Mouse (Mus musculus): ENCODE results near the gene Alyref. TPM values are rescaled to one million over a fixed set of nuclear protein-coding genes. Genes with fewer than 3 reads are reported as not detected.
A peak's percentile ranks its signal among the peaks of the same experiment; 100 is the strongest.

The Alyref gene
- polyA plus RNA-seq, 1 experiment from 2014 or later: 282 TPM

DNA sequence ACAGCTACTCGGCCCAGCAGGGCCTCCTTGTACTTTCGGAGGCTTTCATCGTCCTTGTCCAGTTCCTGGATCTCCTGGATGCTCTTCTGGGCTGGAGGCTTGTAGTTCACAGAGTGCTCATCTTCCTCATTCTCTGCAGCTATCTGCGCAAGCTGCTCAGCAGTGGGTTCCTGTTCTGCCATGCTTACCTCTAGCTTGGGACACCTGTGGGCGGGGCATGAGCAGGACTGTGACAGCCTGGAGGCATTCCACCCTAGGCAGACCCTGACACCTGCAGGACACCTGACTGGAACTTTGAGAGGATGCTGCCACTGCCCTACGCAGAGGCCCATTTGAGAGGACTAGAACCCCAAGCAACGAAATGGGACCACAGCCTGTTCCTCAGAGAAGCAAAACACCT, 18.0 kb downstream of the Alyref start:
- peaks cover 30% of the 10 kb centered on the region for H3K36me3 ChIP-seq (ENCODE audit: control insufficient read depth, insufficient read depth, low read length)
- peak overlapping the region; percentile 94 for H3K9ac ChIP-seq (replicated peaks; ENCODE audit: low read length)
- no peak for DNase-seq
- no peaks in the 10 kb centered on the region for H3K9me3 ChIP-seq (ENCODE audit: control insufficient read depth, low read length)
- H3K4me3 ChIP-seq (replicated peaks; ENCODE audit: low read depth, low read length): peak overlapping the region; percentile 79
- ATAC-seq (ENCODE audit: low FRiP score, low TSS enrichment): no peak
- H3K4me2 ChIP-seq (ENCODE audit: low read length): peak overlapping the region; percentile 91
- peaks cover 21% of the 10 kb centered on the region for H3K4me1 ChIP-seq (ENCODE audit: control insufficient read depth, insufficient read depth, low read length)
- 67% methylated on average over 7 of the region's 7 CpGs for WGBS
- H3K27ac ChIP-seq (replicated peaks; ENCODE audit: low read depth, low read length): peak overlapping the region; percentile 97
- H3K27me3 ChIP-seq (ENCODE audit: control insufficient read depth, insufficient read depth, low read length): no peaks in the 10 kb centered on the region

- H3K4me2 ChIP-seq (ENCODE audit: low read length): peak overlapping the region; percentile 91
- peaks cover 21% of the 10 kb centered on the region for H3K4me1 ChIP-seq (ENCODE audit: control insufficient read depth, insufficient read depth, low read length)
- H3K9me3 ChIP-seq (ENCODE audit: control insufficient read depth, low read length): no peaks in the 10 kb centered on the region
- H3K27me3 ChIP-seq (ENCODE audit: control insufficient read depth, insufficient read depth, low read length): no peaks in the 10 kb centered on the region
- DNase-seq: peak; percentile 87
- WGBS: 65% methylated on average over 15 of the region's 15 CpGs
- peak overlapping the region; percentile 79 for H3K4me3 ChIP-seq (replicated peaks; ENCODE audit: low read depth, low read length)
- no peak for ATAC-seq (ENCODE audit: low FRiP score, low TSS enrichment)
- peak overlapping the region; percentile 97; the same call in 1 of the 2 replicates for H3K27ac ChIP-seq (replicated peaks; ENCODE audit: low read depth, low read length)
- H3K36me3 ChIP-seq (ENCODE audit: control insufficient read depth, insufficient read depth, low read length): peaks cover 27% of the 10 kb centered on the region
- H3K9ac ChIP-seq (replicated peaks; ENCODE audit: low read length): peak overlapping the region; percentile 94
These were observed 18.7 kb downstream of the Alyref start for GRCm38 (mm10) chr11:120579316-120580107.

DNA sequence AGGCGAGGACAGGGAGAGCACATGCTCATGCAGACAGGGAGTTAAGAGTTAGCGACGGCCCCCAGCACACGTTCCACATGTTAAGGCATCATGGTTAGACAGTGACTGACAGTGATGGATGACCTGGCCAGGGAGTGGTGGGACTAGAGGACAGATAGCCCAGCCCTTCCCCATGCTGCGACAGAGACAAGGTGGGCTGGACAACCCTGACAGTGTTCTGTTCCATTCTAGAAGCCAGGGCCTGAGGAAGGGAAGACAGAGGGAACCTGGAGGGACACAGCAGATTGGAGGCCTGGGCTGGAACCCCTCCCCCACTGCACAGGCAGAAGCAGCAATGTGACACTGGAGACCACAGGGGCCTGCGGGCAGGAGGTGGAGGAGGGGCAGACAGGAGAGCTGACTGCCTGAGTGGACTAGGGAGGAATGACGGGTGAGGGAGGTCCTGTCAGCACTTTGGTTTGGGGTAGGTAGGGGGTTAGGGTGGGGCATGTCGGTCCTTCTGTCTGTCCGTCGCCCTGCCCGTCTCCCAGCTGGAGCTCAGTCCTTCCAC, 19.4 kb downstream of the Alyref start:
- WGBS: 90% methylated on average over 11 of the region's 11 CpGs
- peaks cover 21% of the 10 kb centered on the region for H3K4me1 ChIP-seq (ENCODE audit: control insufficient read depth, insufficient read depth, low read length)
- ATAC-seq (ENCODE audit: low FRiP score, low TSS enrichment): no peak
- no peak overlapping the region for H3K4me2 ChIP-seq (ENCODE audit: low read length)
- H3K27me3 ChIP-seq (ENCODE audit: control insufficient read depth, insufficient read depth, low read length): no peaks in the 10 kb centered on the region
- H3K9ac ChIP-seq (replicated peaks; ENCODE audit: low read length): no peak overlapping the region
- H3K4me3 ChIP-seq (replicated peaks; ENCODE audit: low read depth, low read length): no peak overlapping the region
- no peaks in the 10 kb centered on the region for H3K9me3 ChIP-seq (ENCODE audit: control insufficient read depth, low read length)
- H3K27ac ChIP-seq (replicated peaks; ENCODE audit: low read depth, low read length): no peak overlapping the region
- H3K36me3 ChIP-seq (ENCODE audit: control insufficient read depth, insufficient read depth, low read length): peaks cover 27% of the 10 kb centered on the region
- DNase-seq: no peak

DNA sequence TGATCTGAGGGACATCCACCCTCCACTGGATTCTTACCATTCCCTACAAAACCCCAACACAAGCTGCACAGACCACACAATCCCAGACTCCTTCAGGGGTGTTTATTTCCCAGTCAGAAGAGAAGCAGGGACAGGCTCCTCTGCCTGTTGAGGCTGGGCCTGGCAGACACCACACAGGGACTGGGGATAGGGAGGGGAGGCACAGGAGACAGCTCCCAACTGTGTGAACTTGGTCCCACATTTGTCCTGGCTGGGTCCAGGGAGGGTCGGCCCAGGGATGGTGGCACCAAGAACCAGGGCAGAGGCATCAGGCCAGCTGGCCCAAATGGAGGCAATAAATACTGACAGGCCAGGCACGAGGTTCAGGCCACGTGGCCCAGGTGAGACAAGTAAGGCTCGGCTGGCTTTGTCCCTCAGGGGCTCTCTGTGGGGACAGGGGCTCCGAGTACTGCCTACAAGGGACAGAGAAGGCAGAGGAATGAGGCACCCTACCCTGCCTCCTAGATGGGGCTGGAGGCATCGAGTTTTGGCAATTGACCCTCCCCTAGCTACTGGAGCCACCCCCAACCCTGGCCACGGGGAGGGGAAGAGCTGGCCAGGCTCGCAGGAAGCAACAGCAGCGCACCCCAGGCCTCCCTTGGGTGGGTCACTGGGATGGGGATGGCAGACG, 20.0 kb downstream of the Alyref start:
- 88% methylated on average over 10 of the region's 10 CpGs for WGBS
- no peaks in the 10 kb centered on the region for H3K27me3 ChIP-seq (ENCODE audit: control insufficient read depth, insufficient read depth, low read length)
- H3K4me1 ChIP-seq (ENCODE audit: control insufficient read depth, insufficient read depth, low read length): peaks cover 21% of the 10 kb centered on the region
- H3K4me3 ChIP-seq (replicated peaks; ENCODE audit: low read depth, low read length): no peak overlapping the region
- H3K4me2 ChIP-seq (ENCODE audit: low read length): no peak overlapping the region
- peaks cover 27% of the 10 kb centered on the region for H3K36me3 ChIP-seq (ENCODE audit: control insufficient read depth, insufficient read depth, low read length)
- no peak overlapping the region for H3K9ac ChIP-seq (replicated peaks; ENCODE audit: low read length)
- no peak overlapping the region for H3K27ac ChIP-seq (replicated peaks; ENCODE audit: low read depth, low read length)
- no peaks in the 10 kb centered on the region for H3K9me3 ChIP-seq (ENCODE audit: control insufficient read depth, low read length)
- DNase-seq: no peak
- no peak for ATAC-seq (ENCODE audit: low FRiP score, low TSS enrichment)

GRCm38 (mm10) chr11:120577211-120578023, 20.7 kb downstream of the Alyref start:
- no peak overlapping the region for H3K4me2 ChIP-seq (ENCODE audit: low read length)
- H3K4me3 ChIP-seq (replicated peaks; ENCODE audit: low read depth, low read length): no peak overlapping the region
- H3K9ac ChIP-seq (replicated peaks; ENCODE audit: low read length): no peak overlapping the region
- no peak overlapping the region for H3K27ac ChIP-seq (replicated peaks; ENCODE audit: low read depth, low read length)
- H3K4me1 ChIP-seq (ENCODE audit: control insufficient read depth, insufficient read depth, low read length): peaks cover 21% of the 10 kb centered on the region
- ATAC-seq (ENCODE audit: low FRiP score, low TSS enrichment) (no peak), DNase-seq (peak; percentile 43)
- 75% methylated on average over 7 of the region's 7 CpGs for WGBS
- H3K9me3 ChIP-seq (ENCODE audit: control insufficient read depth, low read length): no peaks in the 10 kb centered on the region
- peaks cover 27% of the 10 kb centered on the region for H3K36me3 ChIP-seq (ENCODE audit: control insufficient read depth, insufficient read depth, low read length)
- H3K27me3 ChIP-seq (ENCODE audit: control insufficient read depth, insufficient read depth, low read length): no peaks in the 10 kb centered on the region

- ATAC-seq (ENCODE audit: low FRiP score, low TSS enrichment) (no peak), DNase-seq (no peak)
- no peak overlapping the region for H3K27ac ChIP-seq (replicated peaks; ENCODE audit: low read depth, low read length)
- H3K4me2 ChIP-seq (ENCODE audit: low read length): no peak overlapping the region
- no peaks in the 10 kb centered on the region for H3K27me3 ChIP-seq (ENCODE audit: control insufficient read depth, insufficient read depth, low read length)
- WGBS: 88% methylated on average over 3 of the region's 3 CpGs
- H3K4me1 ChIP-seq (ENCODE audit: control insufficient read depth, insufficient read depth, low read length): peaks cover 20% of the 10 kb centered on the region
- H3K36me3 ChIP-seq (ENCODE audit: control insufficient read depth, insufficient read depth, low read length): peaks cover 30% of the 10 kb centered on the region
- no peak overlapping the region for H3K9ac ChIP-seq (replicated peaks; ENCODE audit: low read length)
- H3K9me3 ChIP-seq (ENCODE audit: control insufficient read depth, low read length): no peaks in the 10 kb centered on the region
- H3K4me3 ChIP-seq (replicated peaks; ENCODE audit: low read depth, low read length): no peak overlapping the region
These were observed 21.7 kb downstream of the Alyref start for GRCm38 (mm10) chr11:120576365-120576981.

GRCm38 (mm10) chr11:120575940-120576339, 22.2 kb downstream of the Alyref start:
- Histone ChIP-seq H3K27me3 (ENCODE audit: control insufficient read depth, insufficient read depth, low read length) (no peaks in the 10 kb centered on the region), H3K4me2 (ENCODE audit: low read length) (no peak overlapping the region), H3K4me1 (ENCODE audit: control insufficient read depth, insufficient read depth, low read length) (peaks cover 25% of the 10 kb centered on the region), H3K36me3 (ENCODE audit: control insufficient read depth, insufficient read depth, low read length) (peaks cover 35% of the 10 kb centered on the region), H3K27ac (replicated peaks; ENCODE audit: low read depth, low read length) (no peak overlapping the region), H3K9ac (replicated peaks; ENCODE audit: low read length) (no peak overlapping the region), H3K9me3 (ENCODE audit: control insufficient read depth, low read length) (no peaks in the 10 kb centered on the region), H3K4me3 (replicated peaks; ENCODE audit: low read depth, low read length) (no peak overlapping the region)
- DNase-seq (no peak), ATAC-seq (ENCODE audit: low FRiP score, low TSS enrichment) (no peak)

DNA sequence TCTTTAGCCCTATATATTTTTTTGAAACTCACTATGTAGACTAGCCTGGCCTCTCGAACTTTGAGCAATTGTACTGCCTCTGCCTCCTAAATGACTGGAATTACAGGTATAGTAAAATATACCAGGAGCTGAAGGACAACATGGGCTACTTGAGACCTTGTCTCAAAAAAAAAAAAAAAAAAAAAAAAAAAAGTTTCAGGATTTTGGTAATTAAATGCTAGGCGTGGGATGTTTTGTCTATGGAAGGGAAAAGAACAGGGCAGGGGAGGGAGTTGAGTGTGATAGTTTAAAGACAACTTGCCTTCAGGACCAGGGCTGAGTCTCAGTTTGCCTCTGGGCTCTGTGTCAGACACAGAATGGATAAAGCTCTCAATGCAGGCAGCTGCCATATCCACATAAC, 23.1 kb downstream of the Alyref start:
- 78% methylated on average over 2 of the region's 2 CpGs for whole genome bisulfite sequencing
- no peak overlapping the region for H3K9ac ChIP-seq (replicated peaks; ENCODE audit: low read length)
- H3K27me3 ChIP-seq (ENCODE audit: control insufficient read depth, insufficient read depth, low read length): no peaks in the 10 kb centered on the region
- no peaks in the 10 kb centered on the region for H3K9me3 ChIP-seq (ENCODE audit: control insufficient read depth, low read length)
- peaks cover 42% of the 10 kb centered on the region for H3K36me3 ChIP-seq (ENCODE audit: control insufficient read depth, insufficient read depth, low read length)
- ATAC-seq (ENCODE audit: low FRiP score, low TSS enrichment) (no peak), DNase-seq (no peak)
- H3K4me1 ChIP-seq (ENCODE audit: control insufficient read depth, insufficient read depth, low read length): peaks cover 20% of the 10 kb centered on the region
- H3K4me2 ChIP-seq (ENCODE audit: low read length): no peak overlapping the region
- no peak overlapping the region for H3K4me3 ChIP-seq (replicated peaks; ENCODE audit: low read depth, low read length)
- no peak overlapping the region for H3K27ac ChIP-seq (replicated peaks; ENCODE audit: low read depth, low read length)

All from midbrain, embryonic 14.5 days (tissue).